Mouse (Mus musculus): ENCODE measurements at regions not wholly inside any gene's neighbourhood (a gene's known extent, or its start where the extent isn't known, plus 50 kb on each side); places are given as distances from the start of the nearest gene placed in this dataset.
A peak's percentile ranks its signal among the peaks of the same experiment; 100 is the strongest.

DNA sequence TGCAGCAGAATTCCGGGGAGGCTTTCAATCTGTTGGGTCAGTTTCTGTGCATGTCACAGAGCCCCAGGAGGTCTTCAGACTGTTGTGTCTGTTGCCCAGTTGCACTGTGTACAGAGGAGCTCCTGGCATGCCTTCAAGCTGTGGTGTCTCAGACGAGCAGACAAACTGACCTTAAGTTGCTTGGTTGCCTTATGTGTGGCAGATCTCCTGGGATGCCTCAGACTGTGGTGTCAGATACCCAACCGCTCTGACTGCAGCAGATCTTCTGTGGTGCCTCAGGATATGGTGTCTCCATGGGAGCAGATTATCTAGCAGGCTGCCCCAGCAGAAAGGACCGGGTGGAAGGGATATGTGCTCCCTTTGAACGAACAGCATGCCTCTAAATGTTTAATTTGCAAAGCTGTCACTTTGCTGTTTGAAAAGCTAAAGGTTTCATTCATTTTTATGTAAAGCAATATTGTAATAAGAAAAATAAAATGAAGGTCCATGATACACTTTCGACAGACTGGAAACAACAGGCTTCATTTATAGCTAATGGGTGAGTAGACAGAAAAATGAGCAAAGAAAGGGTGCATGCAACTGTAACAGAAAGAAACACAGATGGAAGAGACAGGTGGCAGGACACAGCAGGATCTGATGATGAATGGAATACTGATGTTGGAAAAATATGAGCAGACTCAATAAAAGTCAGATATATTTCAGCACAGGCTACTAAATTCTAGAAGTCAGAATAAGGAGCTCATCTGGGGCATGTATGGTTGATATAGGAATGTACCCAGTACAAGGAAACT lies 1060.0 kb downstream of the Serpinb8 start:
- peak; percentile 63 to 71 for DNase-seq

DNA sequence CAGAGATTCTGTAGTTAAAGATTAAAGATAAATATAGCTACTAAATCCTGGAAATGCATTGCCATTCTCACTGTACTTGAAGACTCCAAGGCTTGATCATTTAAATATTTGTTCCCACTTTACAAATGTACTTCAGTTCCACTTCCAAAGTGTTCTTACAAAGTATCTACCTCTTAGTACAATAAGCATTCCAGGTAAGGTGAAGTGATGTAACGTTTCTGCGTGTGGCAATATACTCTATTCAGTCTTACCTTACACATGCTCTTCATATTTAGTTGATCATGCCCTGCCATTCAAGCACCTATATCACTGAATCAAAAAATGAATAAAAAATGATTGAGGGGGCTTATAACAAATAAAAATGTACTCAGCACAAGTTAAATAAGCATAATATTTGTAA lies 1081.2 kb downstream of the Serpinb8 start:
- DNase-seq: no peak

All from cerebellum, postnatal 14 days (tissue).